Mouse (Mus musculus): ENCODE results near the gene Phospho1. TPM values are rescaled to one million over a fixed set of nuclear protein-coding genes. Genes with fewer than 3 reads are reported as not detected.

Phospho1 gene
- polyA plus RNA-seq (2012; rRNA removed; ENCODE audit: low replicate concordance), result 115 and 208 TPM in 2 replicates

DNA sequence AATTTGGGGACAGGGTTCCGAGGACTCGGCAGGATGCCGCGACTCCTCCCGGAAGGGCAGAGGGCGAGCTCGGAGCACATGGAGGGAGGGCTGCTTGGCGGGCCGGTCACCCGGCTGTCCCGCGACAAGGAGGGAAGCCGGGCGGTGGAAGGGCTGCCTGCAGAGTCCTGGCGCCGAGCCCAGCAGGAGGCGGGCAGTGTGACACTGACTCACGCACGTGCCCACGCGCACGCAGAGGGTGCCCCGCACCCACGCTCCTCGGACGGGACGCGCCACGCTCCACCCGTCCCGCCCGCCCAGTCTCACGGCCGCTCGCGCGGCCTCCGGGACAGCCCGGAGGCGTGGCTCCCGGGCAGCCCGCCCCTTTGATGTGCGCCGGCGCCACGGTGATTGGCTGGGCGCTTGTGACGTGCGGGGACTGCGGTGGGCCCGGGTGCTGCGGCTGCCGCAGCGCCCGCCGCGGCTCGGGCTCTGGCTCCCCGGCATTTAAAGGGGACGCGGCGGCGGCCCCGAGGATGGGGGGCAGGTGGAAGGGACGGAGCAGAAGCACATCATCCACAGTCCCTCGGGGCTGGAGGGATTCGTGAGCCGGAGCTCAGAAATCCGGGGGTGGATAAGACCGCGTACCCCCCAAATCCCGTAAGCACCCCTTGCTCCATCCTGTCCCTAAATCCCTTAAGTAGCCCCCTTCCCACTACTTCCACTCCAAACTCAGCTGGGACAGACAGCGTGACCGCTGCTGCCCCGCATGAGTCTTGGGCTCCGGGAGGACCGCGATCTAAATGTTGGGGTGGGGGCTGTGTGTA is at the start of gene Phospho1:
TSS of gene Phospho1 (plus strand) at position 429 of the 806 bp plus-strand sequence.

DNA sequence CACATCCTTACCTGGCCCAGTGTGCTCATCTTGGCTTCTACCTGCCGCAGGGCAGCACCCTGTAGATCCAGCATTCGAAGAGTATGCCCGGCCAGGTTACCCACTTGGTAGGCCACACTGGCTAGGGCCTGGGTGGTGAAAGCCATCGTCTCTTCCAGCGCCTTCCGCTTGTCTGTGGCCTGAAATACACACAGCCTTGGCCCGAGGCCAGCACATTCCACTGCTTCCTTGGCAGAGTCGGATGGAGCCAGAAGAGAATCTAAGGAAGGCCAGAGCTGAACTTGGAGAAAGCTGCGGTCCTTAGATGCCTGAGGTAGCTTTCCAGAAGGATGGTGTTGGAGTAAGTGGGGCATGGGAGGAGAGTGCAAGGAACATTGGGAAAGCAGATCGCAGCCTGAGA is 12.8 kb downstream of the Phospho1 start, which contains the start of gene Gngt2:
TSS of gene Gngt2 (plus strand) at position 158 of the 400 bp plus-strand sequence.

DNA sequence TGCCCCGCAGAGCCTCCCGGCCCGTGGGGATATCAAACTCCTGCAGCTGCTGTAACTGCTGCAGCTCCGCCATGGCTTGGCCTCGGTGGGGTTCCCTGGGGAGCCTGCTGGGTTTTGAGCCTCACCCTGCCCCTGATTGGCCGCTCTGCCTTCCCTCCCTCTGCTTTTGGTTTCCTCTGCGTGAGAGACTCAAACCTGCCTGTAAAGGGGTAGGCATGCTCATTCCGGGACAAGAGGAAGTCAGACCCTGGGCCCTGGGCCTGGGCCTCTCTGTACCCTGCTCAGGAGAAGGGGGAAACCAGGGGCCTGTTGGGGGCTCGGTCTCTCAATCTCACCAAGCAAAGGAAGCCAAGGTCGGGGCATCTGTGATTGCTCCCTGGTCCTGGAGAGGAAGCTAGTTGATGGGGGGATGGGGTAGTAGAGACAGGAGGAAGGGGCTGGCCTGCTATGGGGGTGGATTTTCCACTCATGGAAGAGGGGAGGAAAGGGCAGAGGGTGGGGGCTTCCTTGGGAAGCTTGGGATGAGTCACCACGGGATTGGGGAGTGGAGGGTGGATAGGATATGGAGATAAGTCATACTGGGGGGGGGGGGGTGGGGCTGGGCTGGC is 17.9 kb downstream of the Phospho1 start, which contains the start of gene Abi3:
TSS of gene Abi3 (minus strand) at position 403 of the 608 bp plus-strand sequence.

Other genes starting within 250 kb of the Phospho1 start
- gene Ngfr, start 236.8 kb upstream of the Phospho1 start, polyA plus RNA-seq (2012; rRNA removed; ENCODE audit: low replicate concordance), result 7.2 and 15.5 TPM in 2 replicates
- 84.2 and 160 TPM in 2 replicates for gene Phb, start 157.5 kb upstream of the Phospho1 start, polyA plus RNA-seq (2012; rRNA removed; ENCODE audit: low replicate concordance)
- 23.4 and 36.6 TPM in 2 replicates for gene Zfp652, start 111.8 kb upstream of the Phospho1 start, polyA plus RNA-seq (2012; rRNA removed; ENCODE audit: low replicate concordance)
- 0.04 and 0.10 TPM in 2 replicates for gene B130006D01Rik, start 100.9 kb upstream of the Phospho1 start, polyA plus RNA-seq (2012; rRNA removed; ENCODE audit: low replicate concordance)
- 10.4 and 14.7 TPM in 2 replicates for gene Gngt2, start 12.7 kb downstream of the Phospho1 start, polyA plus RNA-seq (2012; rRNA removed; ENCODE audit: low replicate concordance)
- gene Abi3, start 18.0 kb downstream of the Phospho1 start, polyA plus RNA-seq (2012; rRNA removed; ENCODE audit: low replicate concordance), result 63.1 and 156 TPM in 2 replicates
- not detected in 2 replicates for gene B4galnt2, start 90.4 kb downstream of the Phospho1 start, polyA plus RNA-seq (2012; rRNA removed; ENCODE audit: low replicate concordance)
- gene Igf2bp1, start 181.4 kb downstream of the Phospho1 start, polyA plus RNA-seq (2012; rRNA removed; ENCODE audit: low replicate concordance), result 0.01 and 0.03 TPM in 2 replicates
- not detected in 2 replicates for gene Gip, start 200.0 kb downstream of the Phospho1 start, polyA plus RNA-seq (2012; rRNA removed; ENCODE audit: low replicate concordance)
- gene Snf8, start 210.4 kb downstream of the Phospho1 start, polyA plus RNA-seq (2012; rRNA removed; ENCODE audit: low replicate concordance), result 13.5 and 23.0 TPM in 2 replicates
- 27.0 and 40.6 TPM in 2 replicates for gene Ube2z, start 240.9 kb downstream of the Phospho1 start, polyA plus RNA-seq (2012; rRNA removed; ENCODE audit: low replicate concordance)